8 mouse cellular contexts compared by ENCODE assay signal in the genomic region with DNA sequence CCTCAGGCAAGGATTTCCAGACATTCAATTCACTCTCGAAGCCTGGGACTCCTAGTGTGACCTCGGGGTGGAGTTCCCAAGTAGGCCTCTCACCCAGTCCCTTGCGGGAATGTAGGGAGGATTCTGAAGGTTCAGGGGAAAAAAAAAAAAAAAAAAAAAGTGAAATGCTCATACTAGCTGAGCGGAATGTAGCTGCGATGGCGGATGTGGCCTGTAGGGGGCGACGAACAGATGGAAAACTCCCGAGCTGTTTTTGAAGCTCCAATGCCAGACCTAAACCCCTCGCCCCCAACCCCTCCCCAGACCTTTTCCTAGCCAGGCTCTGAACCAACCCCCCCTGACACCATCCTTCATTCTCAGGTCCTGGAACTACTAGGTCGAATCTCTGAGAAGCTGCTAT. TPM values are rescaled to one million over a fixed set of nuclear protein-coding genes. Genes with fewer than 3 reads are reported as not detected.
DNase-seq lines count a peak whose midpoint lies in the region; ATAC-seq and TF ChIP-seq lines count a peak whose summit lies in the region.

No protein-coding gene starts in this region.

- 0% methylated on average over 11 of the region's 11 CpGs for WGBS in heart, embryonic 11.5 days (ENCODE audit: insufficient replicate concordance)
- WGBS in kidney, postnatal 0 days: 0% methylated on average over 11 of the region's 11 CpGs

- peak overlapping the region; percentile 45 for H3K4me2 ChIP-seq in heart, embryonic 11.5 days
- no peak overlapping the region for H3K4me2 ChIP-seq in kidney, postnatal 0 days (ENCODE audit: low read length)

- no peak overlapping the region for H3K9ac ChIP-seq in heart, embryonic 11.5 days (ENCODE audit: low read depth, low read length)
- no peak overlapping the region for H3K9ac ChIP-seq in kidney, postnatal 0 days (ENCODE audit: low read depth, low read length)

- H3K4me1 ChIP-seq in heart, embryonic 11.5 days (ENCODE audit: control insufficient read depth, insufficient read depth, low read length): peaks cover 5% of the 10 kb centered on the region; the same call in 1 of the 2 replicates
- H3K4me1 ChIP-seq in kidney, postnatal 0 days (replicated peaks; ENCODE audit: insufficient read depth, low read length): peaks cover 9% of the 10 kb centered on the region; the same call in 1 of the 2 replicates

- TF ChIP-seq CTCF in kidney, postnatal 0 days (IDR thresholded peaks at IDR 0.05; ENCODE audit: low read depth): peak; percentile 75

- no peaks in the 10 kb centered on the region for H3K9me3 ChIP-seq in heart, embryonic 11.5 days (replicated peaks; ENCODE audit: control insufficient read depth, low read length)
- no peaks in the 10 kb centered on the region for H3K9me3 ChIP-seq in kidney, postnatal 0 days (replicated peaks; ENCODE audit: low read length)

- ATAC-seq in heart, embryonic 11.5 days (replicated peaks; ENCODE audit: insufficient number of reproducible peaks, low FRiP score, low TSS enrichment): no peak
- 0 out of 2 replicates have a peak, but pooled peaks have one; percentile 27 for ATAC-seq in kidney, postnatal 0 days (replicated peaks; ENCODE audit: low FRiP score, low read depth)

- no peak overlapping the region for H3K27ac ChIP-seq in heart, embryonic 11.5 days (ENCODE audit: low read depth, low read length)
- no peak overlapping the region for H3K27ac ChIP-seq in kidney, postnatal 0 days

- no peak overlapping the region for H3K4me3 ChIP-seq in heart, embryonic 11.5 days (ENCODE audit: low read depth, low read length)
- H3K4me3 ChIP-seq in kidney, postnatal 0 days (replicated peaks; ENCODE audit: low read depth, low read length): peak overlapping the region; percentile 14; the same call in 1 of the 2 replicates

- no peaks in the 10 kb centered on the region for H3K36me3 ChIP-seq in heart, embryonic 11.5 days (ENCODE audit: control insufficient read depth, insufficient read depth, low read length)
- H3K36me3 ChIP-seq in kidney, postnatal 0 days (ENCODE audit: insufficient read depth, low read length): no peaks in the 10 kb centered on the region

- peak; percentile 73 for DNase-seq in gastrocnemius, adult 18-20 months (ENCODE audit: low spot score)
- no peak for DNase-seq in gastrocnemius, postnatal 25 days
- peak; percentile 48 for DNase-seq in CD4-positive helper T cell, adult 2 months (ENCODE audit: low read depth, low spot score)
- DNase-seq in cerebellum, postnatal 4 days (ENCODE audit: low spot score in 2 of 2): peak; percentile 57 to 79
- DNase-seq in kidney, postnatal 0 days (ENCODE audit: low spot score): peak; percentile 78
- peak; percentile 82 for DNase-seq in lung, postnatal 36 days
- DNase-seq in thymus, postnatal 10 days (ENCODE audit: low spot score in 2 of 2): peak; percentile 22 to 51

- H3K27me3 ChIP-seq in heart, embryonic 11.5 days (ENCODE audit: control insufficient read depth, insufficient read depth, low read length): peaks cover 77% of the 10 kb centered on the region
- peaks cover 65% of the 10 kb centered on the region for H3K27me3 ChIP-seq in kidney, postnatal 0 days (ENCODE audit: insufficient read depth, low read length)

RNA-seq across cellular contexts. Expression of a gene that starts 4.9 kb away (rescaled TPM):
- 1 to 10 TPM; 1.1 to 1.6 TPM for total RNA-seq in gastrocnemius, adult 18-20 months (2021)
- 1 to 10 TPM; 1.4 to 2.0 TPM for total RNA-seq in gastrocnemius, postnatal 25 days (2021)
- 0.13 and 0.17 TPM in 2 replicates for polyA plus RNA-seq in heart, embryonic 11.5 days (2014; fragmentation: Nextera tagmentation; extraction: Ambion mirVana)
- 0.05 TPM in 2 replicates for polyA plus RNA-seq in kidney, postnatal 0 days (2015; fragmentation: Nextera tagmentation; extraction: Ambion mirVana)

RNA-seq across cellular contexts. Expression of a gene that starts 54.5 kb away (rescaled TPM):
- 1 to 10 TPM; 5.2 to 7.5 TPM for total RNA-seq in gastrocnemius, adult 18-20 months (2021)
- total RNA-seq in gastrocnemius, postnatal 25 days (2021): 1 to 10 TPM; 4.7 to 7.4 TPM
- 12.9 and 13.7 TPM in 2 replicates for polyA plus RNA-seq in heart, embryonic 11.5 days (2014; fragmentation: Nextera tagmentation; extraction: Ambion mirVana)
- polyA plus RNA-seq in kidney, postnatal 0 days (2015; fragmentation: Nextera tagmentation; extraction: Ambion mirVana): 16.1 and 21.3 TPM in 2 replicates
